ENCODE assay signal across 15 mouse cellular contexts in the genomic region with DNA sequence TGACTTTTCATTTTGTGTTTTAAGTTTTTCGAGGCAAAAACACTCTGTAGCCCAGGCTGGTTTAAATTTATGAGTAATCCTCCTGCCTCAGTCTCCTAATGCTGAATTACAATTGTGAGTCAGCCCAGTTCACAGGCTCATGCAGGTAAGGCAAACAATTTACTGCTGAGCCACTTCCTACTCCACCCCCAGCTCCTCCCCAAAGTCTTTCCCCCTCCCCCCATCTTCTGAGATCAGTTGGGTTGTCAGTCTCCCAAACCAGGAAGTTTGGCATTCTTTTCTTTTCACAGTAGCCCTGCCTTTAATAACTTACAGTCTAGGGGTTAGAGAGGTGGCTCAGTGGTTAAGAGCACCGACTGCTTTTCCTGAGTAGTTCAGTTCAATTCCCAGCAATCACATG. TPM values are rescaled to one million over a fixed set of nuclear protein-coding genes. Genes with fewer than 3 reads are reported as not detected.
DNase-seq lines count a peak whose midpoint lies in the region; ATAC-seq and TF ChIP-seq lines count a peak whose summit lies in the region.
"Had no signal": no experiment of that assay in that cellular context is flagged by ENCODE, and none has a peak within 500 bp of the region (broad histone marks: within the 10 kb centered on the region; RNA-seq: fewer than 3 reads in every experiment).

No protein-coding gene starts in this region.

- H3K79me2 ChIP-seq in CH12.LX (replicated peaks; ENCODE audit: control insufficient read depth, extremely low read depth, insufficient read depth, poor library complexity, severe bottlenecking): no peaks in the 10 kb centered on the region

- ATAC-seq in granulocyte monocyte progenitor cell, adult 5-6 weeks (replicated peaks; ENCODE audit: poor library complexity, severe bottlenecking): peak; percentile 31; the same call in 1 of the 2 replicates
- no peak for ATAC-seq in erythroid progenitor cell, adult 5-6 weeks (replicated peaks; ENCODE audit: low FRiP score, poor library complexity, severe bottlenecking)

- no peak overlapping the region for H3K9ac ChIP-seq in CH12.LX (ENCODE audit: insufficient read depth, low read depth)

- H3K27ac ChIP-seq in CH12.LX (ENCODE audit: insufficient read depth, low read depth): no peak overlapping the region

- H3K4me2 ChIP-seq in CH12.LX (ENCODE audit: insufficient read depth, low read depth, poor library complexity, severe bottlenecking): no peak overlapping the region

- TF ChIP-seq EP300 in CH12.LX (IDR thresholded peaks at IDR 0.05; ENCODE audit: low read length): no peak

- no peak for TF ChIP-seq RAD21 in CH12.LX (IDR thresholded peaks at IDR 0.05; ENCODE audit: low read depth, low read length)

- TF ChIP-seq CTCF in CH12.LX (conservative IDR thresholded peaks at IDR 0.05 in 1 of 2, IDR thresholded peaks at IDR 0.05 in 1 of 2; ENCODE audit: low read depth in 2 of 2, low read length in 2 of 2): no peak

- no peak overlapping the region for H3K4me3 ChIP-seq in CH12.LX (replicated peaks in 1 of 3; ENCODE audit: low read depth in 2 of 3, low read length in 2 of 3, poor library complexity in 1 of 3)

- H3K9me3 ChIP-seq in CH12.LX (replicated peaks; ENCODE audit: low read length): no peaks in the 10 kb centered on the region
- H3K9me3 ChIP-seq: heart, embryonic 12.5 days had no signal

- no peaks in the 10 kb centered on the region for H3K27me3 ChIP-seq in CH12.LX (replicated peaks)
- H3K27me3 ChIP-seq: heart, embryonic 12.5 days had no signal

- peak; percentile 6 for DNase-seq in embryo, embryonic 11 days
- no peak for DNase-seq in embryo, embryonic 10 days (ENCODE audit: low spot score)
- peak; percentile 41 for DNase-seq in CH12.LX (ENCODE audit: extremely low read depth)
- DNase-seq in naive thymus-derived CD4-positive, alpha-beta T cell, adult 2 months (ENCODE audit: low read depth): peak; percentile 42
- DNase-seq in left cerebral cortex, postnatal 10 days (ENCODE audit: extremely low spot score in 1 of 2, low spot score in 2 of 2): no peak
- DNase-seq in kidney, postnatal 25 days: no peak

- no peak for TF ChIP-seq POLR2A in CH12.LX (IDR thresholded peaks at IDR 0.05; ENCODE audit: low read depth, low read length)

- in situ Hi-C loops in CH12.LX (cut with MboI; ENCODE audit: low pct_ligation_motif_present, low pct_unique_long_range_greater_than_20kb, low sequenced_read_pairs): no loop called here

- dilution Hi-C loops in CH12.LX (cut with MboI; ENCODE audit: extremely low pct_ligation_motif_present, extremely low pct_unique_long_range_greater_than_20kb, low sequenced_read_pairs): no loop called here

- intact Hi-C loops in left cerebral cortex, postnatal 10 days (cut with DNase I): no loop called here

- H3K4me1 ChIP-seq in CH12.LX (ENCODE audit: control insufficient read depth in 1 of 2, insufficient read depth in 2 of 2): peaks cover 0 to 11% of the 10 kb centered on the region in 2 experiments; a peak in 2 of 4 replicates

- H3K36me3 ChIP-seq in CH12.LX (replicated peaks in 1 of 2; ENCODE audit: control insufficient read depth in 1 of 2, insufficient read depth in 1 of 2, low read length in 1 of 2): no peaks in the 10 kb centered on the region
- H3K36me3 ChIP-seq: heart, embryonic 12.5 days had no signal

TF ChIP-seq in CH12.LX, 34 proteins besides CTCF, POLR2A, EP300 and RAD21:
- TF ChIP-seq ELF1 (IDR thresholded peaks at IDR 0.05; ENCODE audit: low read depth, low read length) (0 out of 2 replicates have a peak, but pooled peaks have one; percentile 26), SMC3 (IDR thresholded peaks at IDR 0.05; ENCODE audit: low read depth, low read length) (no peak)

RNA-seq across cellular contexts. Expression of gene Trim6, which starts 0.7 kb away (rescaled TPM):
- not detected in 2 replicates for total RNA-seq in CH12.LX (2012; rRNA removed)
- not detected in 2 replicates for total RNA-seq in CH12.LX (2014; rRNA removed)
- 0.16 and 0.31 TPM in 2 replicates for polyA plus RNA-seq in CH12.LX (2012; ENCODE audit: insufficient read length, low read depth)
- 0.13 and 3.0 TPM in 2 replicates for total RNA-seq in granulocyte monocyte progenitor cell, adult 5-6 weeks (2014; fragmentation: Nextera tagmentation)
- total RNA-seq in granulocyte monocyte progenitor cell, adult 5-6 weeks (2017): 3.7 and 4.7 TPM in 2 replicates
- total RNA-seq in erythroid progenitor cell, adult 5-6 weeks (2015; ENCODE audit: low replicate concordance): 1.7 TPM in 1 of 2 replicates, not detected in the other
- not detected in 2 replicates for total RNA-seq in erythroid progenitor cell, adult 5-6 weeks (2017; ENCODE audit: low replicate concordance)
- total RNA-seq in left cerebral cortex, postnatal 10 days (2021): under 1 TPM; 0.63 to 0.75 TPM

RNA-seq across cellular contexts. Expression of gene Olfr649, which starts 22.1 kb away (rescaled TPM):
- total RNA-seq in CH12.LX (2012; rRNA removed) (not detected in 2 replicates), CH12.LX (2014; rRNA removed) (not detected in 2 replicates)
- not detected in 2 replicates for polyA plus RNA-seq in CH12.LX (2012; ENCODE audit: insufficient read length, low read depth)
- not detected in 2 replicates for total RNA-seq in granulocyte monocyte progenitor cell, adult 5-6 weeks (2014; fragmentation: Nextera tagmentation)
- not detected in 2 replicates for total RNA-seq in granulocyte monocyte progenitor cell, adult 5-6 weeks (2017)
- not detected in 2 replicates for total RNA-seq in erythroid progenitor cell, adult 5-6 weeks (2015; ENCODE audit: low replicate concordance)
- 0.83 TPM in 1 of 2 replicates, not detected in the other for total RNA-seq in erythroid progenitor cell, adult 5-6 weeks (2017; ENCODE audit: low replicate concordance)
- total RNA-seq in left cerebral cortex, postnatal 10 days (2021): not detected
- total RNA-seq: adrenal gland, adult 8-10 months; gastrocnemius, postnatal 25 days; left cerebral cortex, postnatal 14 days had no signal
- polyA plus RNA-seq: heart, embryonic 12.5 days; hindbrain, embryonic 11.5 days; lung, embryonic 16.5 days; stomach, embryonic 14.5 days had no signal

RNA-seq across cellular contexts. Expression of gene Trim34a, which starts 26.4 kb away (rescaled TPM):
- total RNA-seq in CH12.LX (2012; rRNA removed) (3.8 and 4.5 TPM in 2 replicates), CH12.LX (2014; rRNA removed) (13.4 and 13.8 TPM in 2 replicates)
- polyA plus RNA-seq in CH12.LX (2012; ENCODE audit: insufficient read length, low read depth): 7.0 and 7.5 TPM in 2 replicates
- 10.9 and 17.8 TPM in 2 replicates for total RNA-seq in granulocyte monocyte progenitor cell, adult 5-6 weeks (2014; fragmentation: Nextera tagmentation)
- 9.9 and 14.7 TPM in 2 replicates for total RNA-seq in granulocyte monocyte progenitor cell, adult 5-6 weeks (2017)
- 9.0 and 11.7 TPM in 2 replicates for total RNA-seq in erythroid progenitor cell, adult 5-6 weeks (2015; ENCODE audit: low replicate concordance)
- 7.6 and 13.5 TPM in 2 replicates for total RNA-seq in erythroid progenitor cell, adult 5-6 weeks (2017; ENCODE audit: low replicate concordance)
- total RNA-seq in left cerebral cortex, postnatal 10 days (2021): under 1 TPM; 0.88 to 0.99 TPM

RNA-seq across cellular contexts. Expression of gene Olfr648, which starts 34.7 kb away (rescaled TPM):
- not detected in 2 replicates for total RNA-seq in CH12.LX (2012; rRNA removed)
- not detected in 2 replicates for total RNA-seq in CH12.LX (2014; rRNA removed)
- not detected in 2 replicates for polyA plus RNA-seq in CH12.LX (2012; ENCODE audit: insufficient read length, low read depth)
- total RNA-seq in granulocyte monocyte progenitor cell, adult 5-6 weeks (2014; fragmentation: Nextera tagmentation): not detected in 2 replicates
- 0.26 TPM in 1 of 2 replicates, not detected in the other for total RNA-seq in granulocyte monocyte progenitor cell, adult 5-6 weeks (2017)
- 0.72 and 1.3 TPM in 2 replicates for total RNA-seq in erythroid progenitor cell, adult 5-6 weeks (2015; ENCODE audit: low replicate concordance)
- total RNA-seq in erythroid progenitor cell, adult 5-6 weeks (2017; ENCODE audit: low replicate concordance): 0.68 TPM in 1 of 2 replicates, not detected in the other
- total RNA-seq in left cerebral cortex, postnatal 10 days (2021): under 1 TPM; 0.34 to 0.43 TPM
- total RNA-seq: gastrocnemius, postnatal 25 days had no signal

RNA-seq across cellular contexts. Expression of gene Olfm5, which starts 53.2 kb away (rescaled TPM):
- total RNA-seq in CH12.LX (2012; rRNA removed) (not detected in 2 replicates), CH12.LX (2014; rRNA removed) (not detected in 2 replicates)
- not detected in 2 replicates for polyA plus RNA-seq in CH12.LX (2012; ENCODE audit: insufficient read length, low read depth)
- total RNA-seq in granulocyte monocyte progenitor cell, adult 5-6 weeks (2014; fragmentation: Nextera tagmentation): not detected in 2 replicates
- not detected in 2 replicates for total RNA-seq in granulocyte monocyte progenitor cell, adult 5-6 weeks (2017)
- total RNA-seq in erythroid progenitor cell, adult 5-6 weeks (2015; ENCODE audit: low replicate concordance): not detected in 2 replicates
- total RNA-seq in erythroid progenitor cell, adult 5-6 weeks (2017; ENCODE audit: low replicate concordance): not detected in 2 replicates
- not detected for total RNA-seq in left cerebral cortex, postnatal 10 days (2021)
- total RNA-seq: adrenal gland, adult 8-10 months; gastrocnemius, postnatal 25 days; left cerebral cortex, postnatal 14 days had no signal
- polyA plus RNA-seq: heart, embryonic 12.5 days; hindbrain, embryonic 11.5 days; stomach, embryonic 14.5 days had no signal

Comparison
In these comparisons a context has a peak if more than half of its experiments do, and no peak if none do; other contexts are left out.
1. DNase-seq: peak in embryo, embryonic 11 days (single experiment), CH12.LX (single experiment) and naive thymus-derived CD4-positive, alpha-beta T cell, adult 2 months (single experiment); none in embryo, embryonic 10 days (single experiment), left cerebral cortex, postnatal 10 days (0 of 2) and kidney, postnatal 25 days (0 of 2).